Mouse (Mus musculus): ENCODE measurements around the gene Ugt1a2. TPM values are rescaled to one million over a fixed set of nuclear protein-coding genes. Genes with fewer than 3 reads are reported as not detected.

Gene Ugt1a2
- total and polyA plus RNA-seq, 2 experiments from 2014 or later, result not detected

GRCm38 (mm10) chr1:88240072-88240471, 39.7 kb downstream of the Ugt1a2 start:
- Histone ChIP-seq H3K4me1 (ENCODE audit: insufficient read depth) (no peaks in the 10 kb centered on the region), H3K4me2 (ENCODE audit: low read depth) (no peak overlapping the region), H3K9ac (no peak overlapping the region), H3K4me3 (ENCODE audit: low read depth, low read length) (no peak overlapping the region), H3K27me3 (ENCODE audit: insufficient read depth, low read length) (no peaks in the 10 kb centered on the region), H3K36me3 (ENCODE audit: insufficient read depth) (no peaks in the 10 kb centered on the region), H3K9me3 (ENCODE audit: low read length) (peaks cover 97% of the 10 kb centered on the region), H3K27ac (ENCODE audit: low read depth, low read length) (no peak overlapping the region)
- 75% methylated on average over 5 of the region's 5 CpGs for WGBS
- no peak for ATAC-seq
- TF ChIP-seq CTCF (IDR thresholded peaks at IDR 0.05; ENCODE audit: low read depth), result no peak
- no peak for DNase-seq

GRCm38 (mm10) chr1:88240579-88240978, 40.2 kb downstream of the Ugt1a2 start:
- DNase-seq (no peak), ATAC-seq (no peak)
- WGBS, result 74% methylated on average over 4 of the region's 4 CpGs
- H3K27ac ChIP-seq (ENCODE audit: low read depth, low read length), result no peak overlapping the region
- H3K4me3 ChIP-seq (ENCODE audit: low read depth, low read length), result no peak overlapping the region
- no peak for TF ChIP-seq CTCF (IDR thresholded peaks at IDR 0.05; ENCODE audit: low read depth)
- peaks cover 97% of the 10 kb centered on the region for H3K9me3 ChIP-seq (ENCODE audit: low read length)
- H3K36me3 ChIP-seq (ENCODE audit: insufficient read depth), result no peaks in the 10 kb centered on the region
- no peak overlapping the region for H3K9ac ChIP-seq
- H3K4me2 ChIP-seq (ENCODE audit: low read depth), result no peak overlapping the region
- no peaks in the 10 kb centered on the region for H3K27me3 ChIP-seq (ENCODE audit: insufficient read depth, low read length)
- no peaks in the 10 kb centered on the region for H3K4me1 ChIP-seq (ENCODE audit: insufficient read depth)

- H3K4me2 ChIP-seq (ENCODE audit: low read depth), result no peak overlapping the region
- WGBS, result 69% methylated on average over 5 of the region's 5 CpGs
- peaks cover 100% of the 10 kb centered on the region for H3K9me3 ChIP-seq (ENCODE audit: low read length)
- H3K4me1 ChIP-seq (ENCODE audit: insufficient read depth), result no peaks in the 10 kb centered on the region
- no peak for ATAC-seq
- no peak overlapping the region for H3K9ac ChIP-seq
- no peaks in the 10 kb centered on the region for H3K27me3 ChIP-seq (ENCODE audit: insufficient read depth, low read length)
- no peak overlapping the region for H3K4me3 ChIP-seq (ENCODE audit: low read depth, low read length)
- no peak for TF ChIP-seq CTCF (IDR thresholded peaks at IDR 0.05; ENCODE audit: low read depth)
- H3K36me3 ChIP-seq (ENCODE audit: insufficient read depth), result no peaks in the 10 kb centered on the region
- no peak for DNase-seq
- no peak overlapping the region for H3K27ac ChIP-seq (ENCODE audit: low read depth, low read length)
Measured at GRCm38 (mm10) chr1:88243861-88244260, 43.5 kb downstream of the Ugt1a2 start.

- DNase-seq, result no peak
- TF ChIP-seq CTCF (IDR thresholded peaks at IDR 0.05; ENCODE audit: low read depth), result no peak
- H3K9ac ChIP-seq, result no peak overlapping the region
- no peak overlapping the region for H3K4me3 ChIP-seq (ENCODE audit: low read depth, low read length)
- peaks cover 100% of the 10 kb centered on the region for H3K9me3 ChIP-seq (ENCODE audit: low read length)
- WGBS, result 80% methylated on average over 6 of the region's 6 CpGs
- ATAC-seq, result no peak
- no peak overlapping the region for H3K4me2 ChIP-seq (ENCODE audit: low read depth)
- no peaks in the 10 kb centered on the region for H3K36me3 ChIP-seq (ENCODE audit: insufficient read depth)
- H3K27me3 ChIP-seq (ENCODE audit: insufficient read depth, low read length), result no peaks in the 10 kb centered on the region
- H3K4me1 ChIP-seq (ENCODE audit: insufficient read depth), result no peaks in the 10 kb centered on the region
- H3K27ac ChIP-seq (ENCODE audit: low read depth, low read length), result no peak overlapping the region
Measured at GRCm38 (mm10) chr1:88245881-88246280, 45.5 kb downstream of the Ugt1a2 start.

GRCm38 (mm10) chr1:88246386-88246785, 46.0 kb downstream of the Ugt1a2 start:
- WGBS, result 43% methylated on average over 6 of the region's 6 CpGs
- Histone ChIP-seq H3K9ac (no peak overlapping the region), H3K9me3 (ENCODE audit: low read length) (peaks cover 100% of the 10 kb centered on the region), H3K4me2 (ENCODE audit: low read depth) (no peak overlapping the region), H3K4me1 (ENCODE audit: insufficient read depth) (no peaks in the 10 kb centered on the region), H3K4me3 (ENCODE audit: low read depth, low read length) (no peak overlapping the region), H3K36me3 (ENCODE audit: insufficient read depth) (no peaks in the 10 kb centered on the region), H3K27ac (ENCODE audit: low read depth, low read length) (no peak overlapping the region), H3K27me3 (ENCODE audit: insufficient read depth, low read length) (no peaks in the 10 kb centered on the region)
- TF ChIP-seq CTCF (IDR thresholded peaks at IDR 0.05; ENCODE audit: low read depth), result no peak
- DNase-seq (no peak), ATAC-seq (no peak)

- no peak overlapping the region for H3K27ac ChIP-seq (ENCODE audit: low read depth, low read length)
- no peak overlapping the region for H3K4me2 ChIP-seq (ENCODE audit: low read depth)
- DNase-seq, result no peak
- no peaks in the 10 kb centered on the region for H3K4me1 ChIP-seq (ENCODE audit: insufficient read depth)
- ATAC-seq, result no peak
- H3K4me3 ChIP-seq (ENCODE audit: low read depth, low read length), result no peak overlapping the region
- H3K36me3 ChIP-seq (ENCODE audit: insufficient read depth), result no peaks in the 10 kb centered on the region
- TF ChIP-seq CTCF (IDR thresholded peaks at IDR 0.05; ENCODE audit: low read depth), result no peak
- H3K27me3 ChIP-seq (ENCODE audit: insufficient read depth, low read length), result no peaks in the 10 kb centered on the region
- peaks cover 96% of the 10 kb centered on the region for H3K9me3 ChIP-seq (ENCODE audit: low read length)
- 46% methylated on average over 2 of the region's 2 CpGs for WGBS
- H3K9ac ChIP-seq, result no peak overlapping the region
Measured at GRCm38 (mm10) chr1:88247660-88248059, 47.3 kb downstream of the Ugt1a2 start.

- Histone ChIP-seq H3K4me2 (ENCODE audit: low read depth) (no peak overlapping the region), H3K27ac (ENCODE audit: low read depth, low read length) (no peak overlapping the region), H3K4me3 (ENCODE audit: low read depth, low read length) (no peak overlapping the region), H3K27me3 (ENCODE audit: insufficient read depth, low read length) (no peaks in the 10 kb centered on the region), H3K4me1 (ENCODE audit: insufficient read depth) (no peaks in the 10 kb centered on the region), H3K9me3 (ENCODE audit: low read length) (peaks cover 96% of the 10 kb centered on the region), H3K9ac (no peak overlapping the region), H3K36me3 (ENCODE audit: insufficient read depth) (no peaks in the 10 kb centered on the region)
- TF ChIP-seq CTCF (IDR thresholded peaks at IDR 0.05; ENCODE audit: low read depth), result no peak
- no peak for DNase-seq
- 64% methylated on average over 4 of the region's 4 CpGs for WGBS
- ATAC-seq, result no peak
Measured at GRCm38 (mm10) chr1:88248658-88249057, 48.3 kb downstream of the Ugt1a2 start.

GRCm38 (mm10) chr1:88249596-88249995, 49.2 kb downstream of the Ugt1a2 start:
- Histone ChIP-seq H3K36me3 (ENCODE audit: insufficient read depth) (no peaks in the 10 kb centered on the region), H3K27ac (ENCODE audit: low read depth, low read length) (no peak overlapping the region), H3K27me3 (ENCODE audit: insufficient read depth, low read length) (no peaks in the 10 kb centered on the region), H3K9ac (no peak overlapping the region), H3K4me3 (ENCODE audit: low read depth, low read length) (no peak overlapping the region), H3K4me1 (ENCODE audit: insufficient read depth) (no peaks in the 10 kb centered on the region), H3K4me2 (ENCODE audit: low read depth) (no peak overlapping the region), H3K9me3 (ENCODE audit: low read length) (peaks cover 96% of the 10 kb centered on the region)
- DNase-seq (no peak), ATAC-seq (no peak)
- no peak for TF ChIP-seq CTCF (IDR thresholded peaks at IDR 0.05; ENCODE audit: low read depth)
- WGBS, result 80% methylated on average over 7 of the region's 7 CpGs

Data from forebrain, postnatal 0 days (tissue).